Mouse (Mus musculus) kidney, postnatal 14 days (tissue): Measurements from ENCODE around the gene Desi1.

Experiments
- DNase-seq: peaks from one replicate; pipeline ENCODE4 v3.0.0; 2022; ENCODE audit warnings: mixed read lengths

Gene Desi1

GRCm38 (mm10) chr15:81964980-81965545 lies 68.6 kb downstream of the Desi1 start:
- no peak for DNase-seq

- DNase-seq = no peak
Observed at GRCm38 (mm10) chr15:81964262-81964661, 69.4 kb downstream of the Desi1 start.

DNA sequence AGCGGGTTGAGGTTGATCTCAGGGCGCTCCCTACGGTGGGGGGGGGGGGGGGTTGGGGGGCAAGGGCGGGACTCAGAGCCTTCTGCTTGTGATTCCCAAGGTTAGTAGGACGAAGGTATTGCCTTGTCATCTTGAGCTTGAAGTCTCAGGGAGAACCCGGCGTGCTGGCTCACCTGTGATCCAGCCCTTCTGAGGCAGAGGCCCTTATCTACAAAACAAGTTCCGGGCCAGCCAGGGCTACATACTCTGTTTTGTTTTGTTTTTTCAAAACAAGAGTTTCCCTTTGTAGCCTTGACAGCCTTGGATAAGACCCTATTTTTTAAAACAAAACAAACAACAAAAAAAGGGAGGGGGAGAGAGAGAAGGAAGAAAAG lies 72.6 kb downstream of the Desi1 start:
- DNase-seq = no peak

DNA sequence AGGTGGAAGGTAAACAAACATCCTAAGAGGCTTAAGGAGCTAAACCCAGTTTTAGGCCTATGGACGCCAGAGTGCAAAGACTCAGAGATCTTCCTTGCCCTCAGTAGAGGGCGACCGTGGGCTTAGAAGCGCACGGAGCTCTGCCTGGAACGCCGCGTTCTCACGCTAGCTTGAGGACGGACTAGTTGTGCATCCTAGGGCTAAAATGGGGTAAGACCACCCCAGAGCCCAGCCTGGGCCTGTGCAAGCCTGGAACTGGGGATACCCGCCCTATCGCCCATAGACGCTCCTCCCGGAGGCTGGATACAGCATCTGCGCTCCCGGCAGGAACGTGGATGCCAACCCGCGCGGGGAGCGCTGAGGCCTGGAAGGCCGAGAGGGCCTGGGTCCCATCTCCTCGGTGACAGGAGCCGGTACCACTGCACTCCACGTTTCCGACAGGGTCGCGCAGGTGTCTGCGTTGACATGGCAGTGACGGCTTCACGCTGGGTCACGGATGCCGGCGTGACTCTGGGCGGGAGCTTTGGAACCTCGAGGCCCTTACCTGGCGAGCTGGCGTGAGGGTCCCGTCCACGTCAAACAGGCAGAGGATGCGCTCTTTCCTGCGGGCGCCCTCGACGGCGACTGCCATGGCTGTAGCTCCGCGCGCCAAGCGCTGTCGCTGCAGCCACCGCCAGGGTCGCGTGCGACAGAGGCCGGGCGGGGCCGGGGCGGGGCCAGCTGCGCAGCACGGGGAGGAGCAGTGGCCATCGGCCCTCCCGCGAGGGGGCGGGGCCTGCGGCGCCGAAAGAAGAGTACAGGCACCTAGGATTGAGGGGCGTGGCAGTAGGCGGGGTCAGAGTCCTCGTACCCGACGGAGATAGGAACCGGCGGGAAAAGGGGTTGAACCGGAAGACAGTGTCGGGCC lies 73.2 kb downstream of the Desi1 start, which contains the start of gene Pmm1:
Gene Pmm1 (minus strand): TSS at position 760 of the 907 bp plus-strand sequence.
- DNase-seq = peak; percentile 100

DNA sequence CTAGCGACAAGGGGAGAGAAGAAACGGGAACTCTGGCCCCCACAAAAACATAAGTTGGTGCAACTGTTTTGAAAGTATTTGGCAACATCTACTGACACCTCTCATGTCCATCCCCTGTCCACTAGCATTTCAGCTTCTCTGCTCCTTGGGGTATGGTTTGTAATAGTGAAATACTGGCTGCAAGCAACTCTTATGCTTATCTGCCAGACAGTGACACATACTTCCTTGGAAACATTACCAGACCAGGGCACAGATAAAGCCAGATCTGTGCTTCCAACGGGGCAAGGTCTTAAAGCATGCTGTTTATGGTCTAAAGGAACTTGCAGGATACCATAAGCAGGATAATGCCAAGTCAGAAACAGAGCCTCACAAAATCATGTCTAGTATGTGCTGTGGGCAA lies 74.8 kb downstream of the Desi1 start:
- DNase-seq = no peak

DNA sequence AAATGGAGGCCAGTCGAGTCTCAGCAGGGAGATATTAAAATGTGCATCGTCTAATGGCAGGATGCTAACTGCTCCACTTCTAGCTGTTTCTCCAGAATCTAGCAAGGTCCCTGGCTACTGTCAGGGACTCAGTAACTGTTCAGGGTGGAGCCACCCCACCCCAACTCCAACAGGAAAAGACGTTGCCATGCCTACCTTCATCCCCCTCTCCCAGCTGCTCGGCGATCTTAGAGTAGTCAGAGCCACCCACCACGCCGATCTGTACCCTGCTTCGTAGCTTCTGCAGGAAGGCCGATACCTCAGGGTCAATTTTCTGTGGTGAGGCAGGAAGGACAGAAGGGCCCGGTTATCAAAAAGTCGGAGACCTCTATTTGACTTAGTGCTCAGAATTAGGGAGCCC lies 76.1 kb downstream of the Desi1 start:
- no peak for DNase-seq

GRCm38 (mm10) chr15:81956457-81956856 lies 77.2 kb downstream of the Desi1 start:
- peak; percentile 41 for DNase-seq

DNA sequence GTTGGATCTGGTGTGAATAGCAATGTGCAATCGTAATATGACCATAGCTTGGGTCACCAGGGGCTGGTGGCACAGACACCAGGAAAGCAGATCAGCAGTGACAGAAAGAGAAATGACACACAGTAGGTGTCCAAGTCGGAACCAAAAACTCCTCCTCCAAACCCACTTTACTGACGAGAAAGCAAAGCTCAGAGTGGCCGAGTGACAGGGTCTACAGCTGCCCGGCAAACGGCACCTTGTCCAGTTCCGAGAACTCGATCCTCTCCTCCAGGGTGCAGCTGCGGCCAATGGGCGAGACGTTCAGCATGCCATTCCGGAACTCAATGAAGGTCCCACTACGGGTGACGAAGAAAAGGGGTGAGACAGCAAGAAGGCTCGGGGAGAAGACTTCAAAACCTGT lies 78.2 kb downstream of the Desi1 start:
- no peak for DNase-seq

GRCm38 (mm10) chr15:81954716-81955115 lies 78.9 kb downstream of the Desi1 start:
- no peak for DNase-seq

DNA sequence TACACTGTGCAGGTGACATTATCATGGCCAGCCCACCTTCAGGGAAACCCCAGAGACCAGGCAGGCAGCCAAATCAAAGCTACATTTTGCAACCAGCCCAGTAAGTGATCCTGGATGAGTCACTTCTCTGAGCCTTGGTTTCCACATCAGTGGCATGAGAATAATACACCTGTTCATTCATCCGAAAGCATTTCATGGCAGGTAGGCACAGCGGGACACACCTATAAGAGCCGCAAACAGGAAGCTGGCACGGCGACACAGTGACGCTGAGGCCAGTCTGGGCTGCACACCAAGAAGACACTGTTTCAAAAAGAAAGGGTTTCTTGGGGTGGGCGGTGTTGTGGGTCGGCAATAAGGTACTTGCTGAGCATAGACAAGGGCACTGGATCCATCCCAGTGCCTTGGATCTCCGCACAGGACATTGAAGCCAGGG lies 79.5 kb downstream of the Desi1 start:
- no peak for DNase-seq

DNA sequence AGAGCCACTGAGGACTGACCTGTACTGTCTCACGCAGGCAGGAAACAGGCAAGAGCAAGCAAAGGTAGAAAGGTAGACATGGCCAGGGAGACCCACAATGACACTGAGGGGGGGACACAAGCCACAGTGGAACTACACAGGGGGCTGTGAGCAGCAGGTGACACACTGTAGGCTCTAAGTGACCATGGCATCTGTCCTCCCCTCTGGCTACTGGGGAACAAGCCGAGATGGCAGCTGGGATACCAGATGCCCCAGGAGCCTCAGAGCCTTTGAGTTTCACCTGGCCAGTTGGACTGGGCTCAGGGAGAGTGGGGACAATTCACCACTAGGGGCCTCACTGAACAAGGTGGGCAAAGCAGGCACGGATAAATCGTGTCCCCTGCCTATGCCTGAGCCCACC lies 81.4 kb downstream of the Desi1 start:
- no peak for DNase-seq

- no peak for DNase-seq
Observed at GRCm38 (mm10) chr15:81951159-81951558, 82.5 kb downstream of the Desi1 start.

DNA sequence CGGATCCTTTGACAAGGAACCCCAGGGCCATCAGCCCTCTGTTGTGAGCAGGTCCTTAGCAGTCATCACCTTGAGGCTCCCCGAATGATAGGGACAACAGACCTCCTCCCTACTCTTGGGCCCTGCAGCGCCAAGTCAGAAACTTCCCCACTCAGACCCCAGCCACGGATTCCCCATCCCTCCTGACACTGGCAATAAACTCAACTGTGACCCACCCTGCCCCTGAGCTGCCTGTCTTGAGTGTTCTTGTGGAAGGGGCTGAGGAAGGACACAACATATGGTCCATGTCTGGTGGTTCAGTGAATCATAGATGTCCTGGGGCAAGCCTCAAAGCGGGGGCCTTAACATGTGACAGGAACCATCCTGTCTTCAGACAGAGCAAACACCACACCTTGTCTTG lies 82.9 kb downstream of the Desi1 start:
- no peak for DNase-seq

DNA sequence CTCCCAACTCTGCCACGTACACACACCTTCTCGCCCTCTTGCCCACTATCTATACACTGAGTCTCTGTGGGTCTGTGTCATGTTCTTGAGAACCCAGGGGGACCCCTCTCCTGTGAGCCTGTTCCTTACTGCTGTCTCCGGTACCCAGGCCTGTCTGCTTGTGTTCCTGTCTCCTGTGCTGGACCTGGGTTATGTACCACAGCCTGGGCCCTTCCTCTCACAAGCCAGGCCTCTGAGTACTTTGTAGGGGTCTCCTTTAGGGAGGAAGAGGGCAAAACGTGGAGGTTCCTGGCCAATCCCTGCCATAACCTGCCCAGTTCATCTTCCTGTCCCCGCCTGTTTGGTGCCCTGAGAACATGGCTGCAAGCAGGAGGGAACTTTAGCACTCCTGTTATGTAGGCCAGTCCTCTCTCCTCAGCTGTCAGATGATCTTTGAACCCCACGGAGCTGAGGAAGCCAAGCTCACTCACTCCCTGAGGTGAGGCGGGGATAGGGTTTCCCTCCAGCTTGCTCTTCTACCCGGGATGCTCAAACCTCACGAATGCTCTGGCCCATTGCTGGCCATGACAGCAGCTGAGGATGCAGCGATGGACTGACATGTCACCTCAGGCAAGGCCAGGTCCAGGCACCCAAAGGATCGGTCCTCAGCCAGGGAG lies 84.1 kb downstream of the Desi1 start:
- DNase-seq = peak; percentile 48

DNA sequence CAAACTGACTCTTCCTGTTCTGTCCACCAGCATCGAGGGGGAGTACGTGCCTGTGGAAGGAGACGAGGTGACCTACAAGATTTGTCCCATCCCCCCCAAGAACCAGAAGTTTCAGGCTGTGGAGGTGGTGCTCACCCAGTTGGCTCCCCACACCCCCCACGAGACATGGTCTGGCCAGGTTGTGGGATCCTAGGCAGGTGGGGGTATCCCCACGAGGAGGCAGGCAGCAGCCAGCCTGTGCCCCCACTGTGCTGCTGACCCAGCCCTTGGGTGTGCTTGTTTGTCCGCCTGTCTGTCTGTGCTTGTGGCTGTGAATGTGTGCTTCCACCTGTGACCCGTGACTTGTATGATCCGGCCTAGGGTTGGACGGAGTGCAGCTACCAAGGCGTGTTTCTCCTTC lies 84.6 kb downstream of the Desi1 start:
- DNase-seq = no peak

DNA sequence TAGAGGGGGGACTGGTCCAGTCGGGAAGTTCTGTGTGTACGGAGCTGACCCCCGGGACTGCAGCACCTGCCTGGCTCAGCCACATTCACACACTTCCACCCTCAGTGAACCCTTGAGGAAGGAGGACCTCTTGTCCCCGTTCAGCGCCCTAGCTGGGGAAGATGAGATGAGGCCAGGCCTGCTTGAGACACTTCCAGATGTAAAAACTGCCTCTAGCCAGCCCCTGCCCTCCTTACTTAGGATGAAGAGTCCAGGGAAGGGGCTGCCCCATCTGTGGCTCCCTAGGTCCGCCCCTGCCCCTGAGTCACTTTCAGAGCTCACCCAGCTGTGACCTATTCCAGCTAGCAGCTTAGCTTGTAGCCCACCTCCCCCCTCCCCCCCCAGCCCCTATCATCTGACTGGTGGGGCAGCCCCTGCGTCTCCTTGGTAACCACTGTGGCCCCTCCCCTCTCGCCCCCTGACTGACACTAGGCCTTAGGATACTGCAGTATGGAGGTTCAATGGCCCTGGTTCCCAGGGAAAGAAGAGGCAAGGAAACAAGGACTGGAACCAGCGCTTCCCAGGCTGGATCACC lies 90.4 kb downstream of the Desi1 start:
- no peak for DNase-seq
